Mouse (Mus musculus) left cerebral cortex, adult 9 months (tissue): ENCODE data around the gene Arhgap31.
A peak's percentile ranks its signal among the peaks of the same experiment; 100 is the strongest.
"Not testable (repeated sequence)": the region's sequence is repeated elsewhere in the genome, so short reads cannot be mapped to it uniquely, and the experiment has no call there.

Experiments
- DNase-seq, 2 experiments: peaks; one replicate each; pipeline ENCODE4 v3.0.0; 2022; ENCODE audit warnings: low spot score in 2 of 2

Gene Arhgap31

DNA sequence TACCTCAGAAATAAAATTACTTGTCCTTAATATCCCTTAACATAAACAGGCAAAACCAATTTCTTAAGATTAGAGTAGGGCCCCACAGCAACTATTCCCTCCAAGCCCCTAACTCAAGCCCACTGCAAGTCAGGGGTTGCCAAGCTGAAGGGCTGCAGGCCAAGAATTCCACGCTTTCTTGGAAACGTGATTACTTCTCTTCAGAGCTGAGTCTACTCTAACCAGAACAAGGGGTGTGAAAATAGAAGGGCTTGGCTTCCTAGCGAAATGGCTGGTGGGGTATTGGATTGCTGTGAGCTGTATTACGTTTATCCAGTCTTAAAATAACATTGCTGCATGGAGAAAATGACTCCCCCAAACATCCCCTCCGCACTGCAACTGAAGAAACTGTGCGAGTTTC is 25.4 kb downstream of the Arhgap31 start:
- no peak for DNase-seq

DNA sequence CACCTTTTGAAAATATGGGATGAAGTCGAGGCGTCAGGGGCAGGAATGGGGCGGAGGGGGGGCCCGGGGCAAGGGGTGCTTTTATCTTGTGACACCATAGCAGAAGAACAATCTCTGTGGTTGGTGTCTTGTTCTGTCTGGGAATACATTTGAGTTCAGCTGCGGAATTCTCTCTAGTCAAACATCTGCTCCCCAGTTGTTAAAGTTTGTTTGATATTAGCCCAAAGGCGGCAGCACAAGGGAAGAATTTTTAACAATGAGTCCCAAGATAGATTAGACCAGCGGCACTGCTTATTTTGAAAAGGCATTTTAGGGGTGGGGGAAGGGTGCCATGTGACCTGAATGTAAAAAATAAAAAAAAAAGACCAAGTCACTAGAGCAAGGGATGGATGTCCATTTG is 30.0 kb downstream of the Arhgap31 start:
- DNase-seq, result no peak

DNA sequence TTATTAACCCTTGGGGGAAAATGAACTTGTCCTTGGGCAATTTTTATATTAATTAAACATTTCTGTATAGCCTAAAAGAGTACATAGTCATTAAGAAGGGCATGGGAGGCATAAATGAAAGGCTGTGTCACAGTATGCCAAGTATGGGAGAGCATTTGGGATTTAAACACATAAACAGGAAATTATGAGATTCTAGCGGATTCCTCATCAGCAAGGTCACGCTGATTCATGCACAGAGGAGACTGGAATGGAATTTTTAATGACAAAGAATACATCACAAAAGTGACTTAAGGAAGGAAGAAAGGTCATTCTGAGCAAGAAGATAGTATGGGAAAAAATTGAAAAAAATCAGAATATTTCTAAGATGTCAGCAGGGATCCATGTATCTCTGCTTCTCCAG is 31.8 kb downstream of the Arhgap31 start:
- no peak for DNase-seq

DNA sequence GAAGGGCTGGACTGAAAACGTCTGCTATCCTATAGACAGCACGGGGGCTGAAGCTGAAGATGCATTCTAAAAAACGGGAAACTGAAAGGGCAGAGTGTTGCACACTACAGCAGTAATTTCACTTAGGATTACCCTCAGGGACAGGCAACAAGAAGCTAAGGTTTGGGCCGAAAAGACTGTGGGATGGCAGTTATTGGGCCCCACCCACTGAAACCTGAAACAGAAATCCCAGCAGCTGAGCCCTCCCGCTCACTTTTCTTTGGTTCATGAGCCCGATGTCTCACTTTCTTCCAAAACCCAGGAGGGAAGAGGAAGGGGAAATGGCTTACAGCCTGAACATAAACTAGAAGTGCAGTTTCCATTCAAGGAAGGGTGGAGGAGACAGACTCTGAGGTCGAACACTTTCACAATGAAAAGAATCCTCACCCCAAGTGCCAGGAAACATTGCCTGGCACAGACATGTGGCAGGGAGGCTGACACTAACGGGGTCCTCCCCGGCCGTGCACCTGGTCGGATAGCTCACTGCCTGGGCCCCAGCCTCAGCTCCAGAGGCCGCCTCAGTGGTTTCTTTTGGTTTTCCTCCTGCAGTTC is 33.5 kb downstream of the Arhgap31 start:
- DNase-seq, result no peak

DNA sequence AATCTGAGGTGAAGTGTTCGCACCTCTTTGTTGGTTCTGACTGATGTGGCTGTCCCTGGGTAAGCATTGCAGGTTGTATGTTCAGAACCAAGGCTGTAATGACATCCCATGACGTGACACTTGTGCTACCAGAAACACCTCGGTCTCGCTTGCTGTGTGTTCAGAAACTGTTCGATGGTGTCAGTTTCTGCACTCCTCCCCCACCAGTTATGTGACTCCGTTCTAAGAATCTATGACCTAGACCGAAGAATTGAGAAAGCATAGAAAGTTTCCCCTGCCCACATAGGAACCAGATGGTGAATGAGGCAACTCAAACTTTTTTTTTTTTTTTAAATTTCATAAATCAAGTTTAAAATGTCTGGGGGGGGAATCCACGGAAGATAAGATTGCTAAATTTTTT is 34.2 kb downstream of the Arhgap31 start:
- DNase-seq, result no peak

DNA sequence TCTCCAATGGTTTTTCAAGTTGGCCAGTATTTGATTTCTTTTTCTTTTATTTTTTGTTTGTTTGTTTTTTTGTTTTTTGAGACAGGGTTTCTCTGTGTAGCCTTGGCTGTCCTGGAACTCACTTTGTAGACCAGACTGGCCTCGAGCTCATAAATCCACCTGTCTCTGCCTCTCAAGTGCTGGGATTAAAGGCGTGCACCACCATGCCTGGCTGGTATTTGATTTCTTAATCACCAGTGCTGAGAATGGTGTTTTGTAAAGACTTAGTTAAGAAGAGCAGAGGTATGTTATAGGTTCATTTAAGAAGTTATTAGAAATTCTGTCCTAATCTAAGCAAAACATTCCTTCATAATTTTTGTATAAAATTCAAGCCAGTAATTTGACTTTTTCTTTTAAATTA is 35.1 kb downstream of the Arhgap31 start:
- not testable (repeated sequence) for DNase-seq

DNA sequence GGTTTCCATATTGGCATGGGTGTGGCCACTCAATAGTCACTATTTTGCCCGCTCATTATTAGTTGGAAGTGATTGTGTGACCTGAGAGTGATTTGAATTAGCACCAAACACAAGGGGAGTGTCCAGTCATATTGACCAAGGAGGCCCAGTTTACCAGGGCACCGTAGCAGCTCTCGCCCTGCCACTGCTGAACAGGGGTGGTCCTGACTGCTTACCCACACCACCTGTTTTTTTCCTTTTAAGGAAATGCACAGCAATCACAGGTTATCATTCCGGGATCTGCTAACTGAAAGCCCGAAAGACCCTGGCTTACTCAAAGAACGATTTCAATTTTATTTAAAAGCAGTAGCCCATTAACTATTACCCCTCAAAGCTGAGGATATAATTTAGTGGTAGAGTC is 35.9 kb downstream of the Arhgap31 start:
- DNase-seq, result no peak

DNA sequence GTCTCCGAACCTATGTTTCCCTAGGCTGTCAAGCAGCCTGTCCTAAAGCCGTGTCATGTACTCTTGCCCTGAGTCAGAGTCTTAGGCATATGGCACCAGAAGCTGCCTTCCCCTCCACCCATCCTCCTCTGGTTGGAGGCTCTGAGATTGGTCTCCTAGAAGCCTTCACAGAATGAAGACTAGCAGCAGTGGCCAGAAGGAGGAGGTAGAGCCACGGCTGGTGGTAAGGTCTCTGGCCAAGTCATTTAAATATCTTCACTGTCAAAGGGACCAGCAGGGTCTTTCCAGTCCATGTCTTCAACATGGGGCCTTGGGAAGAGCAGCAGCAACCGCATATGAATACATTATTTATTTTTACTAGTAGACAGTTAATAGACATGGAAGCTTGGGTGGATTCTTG is 36.4 kb downstream of the Arhgap31 start:
- DNase-seq, result no peak

DNA sequence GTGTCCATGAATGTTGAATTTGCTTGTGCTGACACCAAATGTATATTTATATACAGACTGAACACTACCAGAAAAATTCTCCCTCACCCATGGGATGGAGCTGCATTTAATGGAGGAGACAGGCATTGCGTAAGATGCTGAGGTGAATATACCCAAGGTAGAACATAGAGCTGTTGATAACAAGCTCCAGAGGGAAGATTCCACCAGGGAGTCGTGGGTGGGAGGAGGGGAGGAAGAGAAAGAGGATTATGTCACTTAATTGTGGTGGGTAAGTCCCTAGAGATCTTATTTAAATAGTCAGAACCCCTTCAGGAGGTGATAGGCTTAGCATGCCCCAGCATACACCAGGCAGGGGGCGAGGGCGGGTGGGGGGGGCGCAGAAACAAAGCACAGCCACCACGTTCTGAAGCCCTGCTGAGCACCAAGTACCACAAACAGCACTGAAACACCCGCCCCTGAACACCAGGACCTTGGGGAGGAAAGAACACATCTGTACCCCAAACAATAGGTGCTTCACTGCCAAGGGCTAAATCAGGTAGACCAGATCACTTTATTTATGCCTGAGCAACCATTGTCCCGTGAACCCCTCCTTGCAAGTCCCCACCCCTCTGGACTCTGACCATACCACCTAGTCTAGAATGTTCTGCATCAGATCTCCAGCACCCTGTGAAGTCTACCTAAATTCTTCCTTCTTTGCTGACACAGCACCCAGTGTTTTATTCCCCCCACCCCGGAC is 37.3 kb downstream of the Arhgap31 start:
- DNase-seq, result no peak

DNA sequence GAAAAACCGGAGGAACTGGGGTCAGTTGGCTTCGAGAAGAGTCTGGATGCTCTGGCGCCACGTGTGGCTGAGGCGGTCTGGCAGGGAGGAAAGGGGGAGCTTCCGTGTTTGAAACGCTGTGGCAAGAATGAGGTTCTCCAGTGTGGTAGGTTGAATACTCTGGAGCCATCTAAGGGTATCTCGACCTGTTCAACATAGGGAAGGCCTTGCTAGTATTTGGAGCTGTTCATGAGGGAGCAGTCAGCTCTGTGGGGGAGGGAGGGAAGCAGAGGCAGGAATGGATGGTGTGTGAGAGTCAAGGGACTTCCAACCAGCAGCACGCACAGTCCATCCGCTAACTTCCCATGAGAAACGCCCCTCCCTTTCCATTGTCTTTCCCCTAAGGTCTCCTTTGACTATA is 38.2 kb downstream of the Arhgap31 start:
- no peak for DNase-seq

DNA sequence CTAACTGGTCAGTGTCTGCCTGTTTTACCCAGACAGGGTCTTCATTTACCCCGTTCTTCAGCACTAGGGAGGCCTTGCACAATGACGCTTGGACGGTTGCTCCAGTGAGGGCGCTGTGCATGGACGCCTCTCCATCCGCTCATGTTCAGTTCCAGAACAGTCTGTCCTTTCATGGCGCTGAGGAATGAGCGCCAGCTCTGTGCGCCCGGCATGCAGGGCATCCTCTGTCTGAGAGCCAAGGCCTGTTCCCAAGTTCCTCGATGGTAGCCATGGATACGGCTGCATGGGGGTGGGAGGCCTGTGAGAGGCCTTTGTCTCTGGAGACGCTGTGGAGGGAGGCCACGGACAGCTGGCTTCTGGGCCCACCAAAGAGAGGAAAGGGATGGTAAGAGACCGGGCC is 39.6 kb downstream of the Arhgap31 start:
- DNase-seq, result peak; percentile 62 to 84

DNA sequence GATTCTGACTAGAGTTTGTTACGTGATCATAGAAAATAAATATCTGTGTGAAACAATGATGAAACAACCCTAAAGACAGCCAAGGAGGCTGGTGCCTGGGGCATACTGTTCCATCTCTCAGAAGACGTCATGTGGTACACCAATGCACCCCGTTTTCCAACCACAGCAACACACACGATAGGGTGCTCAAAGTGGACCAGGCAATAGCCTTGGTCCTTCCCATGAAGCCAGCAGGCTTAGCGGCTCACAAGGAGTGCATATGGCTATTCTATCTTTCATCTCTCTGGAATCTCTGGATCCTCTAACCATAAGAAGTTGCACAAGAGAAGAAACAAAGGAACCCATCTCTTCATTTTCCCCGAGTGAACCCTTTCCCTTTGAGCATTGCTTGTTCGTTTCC is 40.1 kb downstream of the Arhgap31 start:
- DNase-seq, result no peak

DNA sequence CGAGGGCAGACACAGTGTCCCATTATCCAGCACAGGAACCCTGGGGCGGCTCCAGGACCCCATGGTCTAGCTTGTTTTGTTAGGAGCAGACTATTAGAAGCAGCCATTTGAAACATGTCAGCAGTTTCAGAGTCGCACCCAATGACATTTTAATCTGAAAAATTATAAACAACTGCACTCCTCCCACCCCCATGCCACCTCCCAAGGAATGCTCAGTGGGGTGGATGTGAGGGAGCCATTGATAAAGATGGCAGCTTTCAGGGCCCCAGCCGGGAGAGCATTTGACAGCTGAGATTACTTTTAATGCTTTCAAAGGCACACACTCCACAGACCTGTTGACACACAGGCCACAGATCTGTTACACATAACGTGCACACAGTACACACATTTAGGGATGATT is 40.7 kb downstream of the Arhgap31 start:
- no peak for DNase-seq

DNA sequence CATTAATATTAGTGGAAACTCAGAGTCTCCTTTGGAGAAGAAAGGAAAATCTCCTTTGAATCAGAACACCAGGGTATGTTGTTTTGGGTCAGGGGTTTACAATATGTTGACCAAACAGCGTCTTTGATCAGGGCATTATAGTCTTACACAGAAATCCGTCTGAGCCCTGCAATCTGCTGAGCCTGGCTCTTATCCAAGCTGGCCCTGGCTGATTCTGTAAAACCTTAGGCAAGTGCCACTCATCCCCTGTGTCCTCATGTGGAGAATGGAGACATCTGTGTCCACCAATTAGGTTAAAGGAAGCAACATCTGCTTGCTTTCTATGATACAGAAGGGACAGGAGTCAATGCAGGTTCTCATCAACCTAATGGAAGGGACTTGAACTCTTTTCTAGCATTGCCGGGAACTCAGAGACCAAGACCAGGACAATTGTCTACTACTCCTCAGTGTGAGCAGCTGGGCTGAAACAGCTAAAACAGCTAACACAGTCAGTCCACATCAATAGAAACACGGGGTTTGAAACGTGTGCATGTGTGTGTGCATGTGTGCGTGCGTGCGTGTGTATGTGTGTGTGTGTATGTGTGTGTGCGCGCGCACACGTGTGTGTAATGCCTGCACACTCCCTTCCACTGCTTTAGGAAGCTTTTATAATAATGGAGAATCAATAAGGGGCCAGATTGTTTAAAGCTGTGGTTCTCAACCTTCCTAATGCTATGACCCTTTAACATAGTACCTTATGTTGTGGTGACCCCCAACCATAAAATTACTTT is 42.3 kb downstream of the Arhgap31 start:
- no peak for DNase-seq

DNA sequence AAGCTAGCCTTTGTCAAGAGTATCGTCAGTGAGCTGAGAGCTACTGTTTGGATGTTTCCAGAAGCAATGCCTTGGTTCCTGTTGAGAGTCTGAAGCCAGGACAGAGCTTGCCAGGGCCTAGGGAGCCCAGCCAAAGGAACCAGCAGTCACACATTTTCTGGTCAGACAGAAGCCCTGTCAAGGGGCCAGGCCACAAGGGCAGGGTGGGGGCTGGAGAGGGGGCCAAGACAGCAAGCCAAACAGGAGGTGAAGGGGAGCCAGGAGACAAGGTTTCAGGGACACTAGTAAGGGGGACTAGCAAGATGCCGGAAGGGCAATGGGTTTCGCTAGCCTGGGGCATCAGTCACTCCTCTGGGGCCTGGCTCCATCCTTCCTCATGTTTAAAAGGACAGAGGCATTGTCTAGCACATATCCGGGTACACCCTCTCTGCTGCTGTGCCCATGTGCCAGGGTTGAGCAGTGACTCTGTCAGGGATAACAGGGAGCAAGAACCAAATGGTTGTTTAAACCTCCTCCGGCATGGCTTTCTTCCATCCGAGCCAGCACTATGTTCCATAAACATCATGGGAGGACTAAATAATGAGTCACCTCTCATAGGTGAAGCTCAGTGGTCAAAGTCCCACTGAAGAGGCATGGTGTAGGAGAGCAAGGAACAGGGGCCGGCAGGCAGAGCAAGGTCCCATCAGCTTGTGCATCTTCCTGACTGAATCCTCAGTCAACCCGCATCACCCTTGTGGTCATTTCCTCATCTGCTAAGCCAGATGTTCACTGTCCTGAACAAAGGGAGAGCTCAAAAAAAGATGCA is 44.0 kb downstream of the Arhgap31 start:
- peak in 1 of 2 experiments; percentile 22 for DNase-seq

DNA sequence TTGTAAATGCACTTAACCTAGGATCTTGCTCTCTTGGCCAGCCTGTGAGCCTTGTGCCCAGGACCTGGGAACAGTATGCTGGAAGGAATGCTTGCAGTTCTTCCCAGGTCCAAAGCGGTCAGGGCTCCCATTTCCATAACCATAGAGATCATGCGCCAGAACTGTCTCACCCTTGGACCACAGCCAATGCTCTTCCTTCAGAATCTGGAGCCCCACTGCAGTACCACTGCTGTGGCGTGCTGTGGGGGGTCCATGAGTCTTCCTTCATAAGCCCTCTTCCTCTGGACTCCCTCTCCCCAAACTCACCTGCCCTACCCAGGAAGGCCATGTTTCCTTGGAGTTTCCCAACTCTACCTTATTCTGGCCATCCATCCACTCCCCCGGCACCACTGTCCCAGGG is 46.6 kb downstream of the Arhgap31 start:
- no peak for DNase-seq

DNA sequence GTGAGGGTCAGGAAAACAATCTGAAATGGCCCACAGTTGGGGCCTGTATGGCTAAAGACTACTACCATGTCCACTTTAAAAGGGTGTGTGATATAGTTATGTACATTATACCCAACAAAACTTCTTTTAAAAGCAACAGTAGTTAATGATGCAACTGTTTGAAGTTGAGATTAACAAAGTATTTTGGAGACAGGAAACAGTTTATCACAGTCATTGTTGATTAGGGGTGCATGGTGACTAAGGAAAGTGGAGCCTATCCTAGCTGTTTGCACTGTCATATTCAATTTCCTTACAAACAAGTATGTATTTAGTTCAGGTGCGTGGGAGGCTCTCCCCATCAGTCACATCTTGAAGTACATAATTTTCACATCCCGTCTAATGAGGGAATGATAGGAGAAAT is 47.1 kb downstream of the Arhgap31 start:
- no peak for DNase-seq

DNA sequence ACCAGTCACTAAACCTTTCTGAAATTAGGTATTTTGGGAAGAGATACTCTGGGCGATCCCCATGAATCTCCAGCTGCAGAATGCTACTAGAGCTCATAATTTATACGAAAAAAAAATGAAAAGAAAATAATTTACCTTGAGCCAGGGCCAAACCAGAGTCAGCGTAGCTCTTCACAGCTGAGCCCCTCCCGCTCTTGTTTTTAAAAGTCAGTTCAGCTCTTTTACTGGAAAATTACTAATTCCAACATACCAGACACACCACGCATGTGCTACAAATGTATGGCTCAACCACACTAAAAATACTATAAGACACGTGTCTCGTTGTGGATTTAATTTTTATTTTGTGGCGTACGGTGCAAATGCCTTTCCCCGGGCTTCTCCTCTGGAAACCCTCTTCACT is 50.5 kb downstream of the Arhgap31 start:
- no peak for DNase-seq

DNA sequence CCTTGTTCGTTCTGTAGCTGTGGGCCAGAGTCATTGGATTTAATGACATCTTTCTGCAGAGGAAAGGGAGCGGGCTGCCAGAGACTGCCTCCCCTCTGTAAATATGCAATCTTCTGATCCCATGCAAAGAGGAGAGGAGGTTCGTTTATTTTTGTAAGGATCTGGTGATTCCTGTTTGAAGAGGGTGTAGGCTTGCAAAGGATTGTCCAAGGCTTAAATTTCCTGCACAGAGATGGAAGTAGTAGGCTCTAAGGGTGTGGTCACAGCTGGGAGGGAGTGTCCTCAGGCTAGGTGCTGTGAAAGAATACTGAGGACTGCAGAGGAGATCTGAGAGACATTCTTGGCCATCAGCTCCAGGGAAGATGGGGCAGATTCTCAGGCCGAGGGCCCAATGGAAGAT is 58.8 kb downstream of the Arhgap31 start:
- no peak for DNase-seq

DNA sequence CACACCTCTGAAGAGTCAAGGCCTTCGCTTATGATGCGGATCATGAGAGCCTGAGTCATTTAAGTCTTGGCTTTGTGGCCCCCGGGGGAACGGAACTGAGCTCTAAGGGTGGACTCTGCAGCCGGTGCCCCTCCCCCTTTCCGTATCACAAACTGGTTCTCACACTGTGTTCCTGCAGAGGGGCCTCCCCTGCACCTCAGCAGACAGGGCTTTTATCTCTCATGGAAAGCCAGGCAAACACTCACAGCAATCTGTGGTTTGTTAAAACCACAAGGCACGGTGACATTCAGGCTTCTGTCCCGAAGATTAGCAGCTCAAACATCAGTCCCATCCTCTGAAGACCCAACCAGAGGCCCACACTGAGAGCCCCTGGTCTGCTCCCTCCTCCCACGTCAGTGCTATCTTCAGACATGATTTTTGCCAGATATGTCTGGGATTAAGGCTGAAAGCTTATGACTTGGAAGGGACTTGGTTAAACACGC is 59.6 kb downstream of the Arhgap31 start:
- DNase-seq, result no peak

DNA sequence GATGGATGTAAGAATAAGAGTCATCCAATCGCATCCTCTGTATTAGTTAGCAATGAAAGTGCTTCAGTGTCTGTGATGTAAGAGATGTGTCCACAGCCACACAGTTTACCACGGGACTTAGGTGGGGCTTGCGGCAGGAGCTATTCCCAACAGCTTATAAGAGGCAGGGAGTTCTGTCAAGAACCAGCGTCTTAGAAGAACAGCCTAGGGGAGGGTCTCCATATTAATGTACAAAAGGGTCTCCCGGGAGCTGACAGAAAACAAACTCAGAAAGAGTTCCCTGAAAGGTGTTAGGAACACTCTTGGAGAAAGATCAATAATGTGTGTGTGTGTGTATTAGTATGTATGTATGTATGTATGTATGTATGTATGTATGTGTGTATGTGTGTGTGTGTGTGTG is 60.4 kb downstream of the Arhgap31 start:
- no peak for DNase-seq

DNA sequence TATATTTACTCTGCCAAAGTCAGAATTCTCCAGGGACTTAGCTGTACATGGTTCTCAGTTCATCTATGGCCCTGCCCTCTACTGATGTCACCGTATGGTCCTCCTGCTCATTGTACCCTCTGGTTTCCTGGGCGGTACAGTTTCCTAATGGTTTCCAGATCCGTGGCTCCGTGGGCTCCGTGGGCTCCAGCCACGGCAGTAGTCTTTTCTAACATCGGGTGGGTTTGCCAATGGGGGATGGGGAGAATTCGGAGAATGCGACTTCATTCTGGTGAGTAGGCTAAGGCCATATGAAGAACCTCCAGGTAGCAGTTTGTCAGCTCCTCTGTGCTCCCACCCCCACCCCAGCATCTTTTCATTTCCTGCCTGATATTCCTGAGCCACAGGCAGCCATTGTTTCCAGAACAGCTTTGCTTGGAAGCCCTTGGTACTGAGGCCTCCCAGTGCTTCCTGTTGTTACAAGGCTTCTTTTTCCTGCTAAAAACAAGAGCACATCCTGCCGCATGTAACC is 61.3 kb downstream of the Arhgap31 start:
- DNase-seq, result no peak
